ENCODE assay signal across 11 mouse cellular contexts in the genomic region with DNA sequence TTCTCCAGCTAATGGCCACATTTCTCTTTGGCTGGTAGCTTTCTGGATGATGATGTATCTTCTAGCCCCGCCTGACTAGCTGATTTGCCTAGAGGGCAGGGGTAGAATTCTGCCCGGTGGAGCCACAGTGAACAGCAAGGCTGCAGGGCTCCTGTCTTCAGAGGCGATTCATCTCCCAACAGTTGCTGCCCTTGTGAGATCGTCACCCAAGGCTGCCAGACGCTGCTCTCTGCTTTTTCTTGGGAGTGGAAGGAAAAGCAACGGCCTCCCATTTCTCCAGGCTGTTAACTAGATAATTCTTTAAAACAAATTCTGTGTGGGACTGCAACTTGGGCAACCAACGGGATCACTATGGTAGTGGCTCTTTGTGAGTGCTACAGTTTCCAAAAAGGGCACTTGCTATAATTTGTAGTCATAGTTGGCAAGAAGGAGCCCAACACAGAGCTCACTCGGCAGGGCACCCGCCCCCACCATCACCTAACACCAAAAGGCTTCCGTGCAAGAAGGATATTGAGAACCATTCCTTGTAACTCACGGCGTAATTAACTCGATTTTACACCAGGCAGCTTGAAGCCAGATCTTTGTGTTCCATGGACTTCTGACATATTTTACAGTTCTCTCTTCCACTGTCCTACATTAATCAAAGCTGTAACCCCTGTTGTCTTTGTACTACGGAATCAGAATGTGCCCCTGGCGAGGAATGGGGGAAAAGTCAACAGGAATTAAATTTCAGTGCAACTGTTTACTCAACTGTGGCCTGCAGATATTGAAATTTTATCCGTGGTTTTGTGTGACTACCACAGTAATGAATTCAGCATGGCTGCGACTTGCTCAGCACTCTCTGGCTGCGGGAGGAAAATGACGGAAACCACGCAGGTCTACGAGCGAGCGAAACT.
DNase-seq lines count a peak whose midpoint lies in the region; ATAC-seq and TF ChIP-seq lines count a peak whose summit lies in the region.
"Had no signal": no experiment of that assay in that cellular context is flagged by ENCODE, and none has a peak within 500 bp of the region (broad histone marks: within the 10 kb centered on the region; RNA-seq: fewer than 3 reads in every experiment).

No protein-coding gene starts in this region.

- peak overlapping the region; percentile 57 for H3K4me2 ChIP-seq in limb, embryonic 13.5 days (replicated peaks)

- ATAC-seq in limb, embryonic 13.5 days (ENCODE audit: low FRiP score, low read depth), result peak; percentile 83
- no peak for ATAC-seq in monocyte, adult 5-6 weeks (replicated peaks; ENCODE audit: insufficient number of reproducible peaks, low FRiP score, low TSS enrichment, poor library complexity, severe bottlenecking)
- ATAC-seq: forebrain, embryonic 16.5 days; liver, postnatal 0 days had no signal

- no peaks in the 10 kb centered on the region for H3K9me3 ChIP-seq in limb, embryonic 13.5 days

- WGBS in limb, embryonic 13.5 days, result 14% methylated on average over 23 of the region's 23 CpGs
- 61% methylated on average over 23 of the region's 23 CpGs for WGBS in cerebellum, adult 2 months

- H3K4me3 ChIP-seq in gastrocnemius, adult 2 months, result peak overlapping the region; percentile 61
- peak overlapping the region; percentile 22 for H3K4me3 ChIP-seq in limb, embryonic 13.5 days
- H3K4me3 ChIP-seq in cerebellum, adult 2 months (replicated peaks; ENCODE audit: insufficient read depth, low read depth, low read length), result no peak overlapping the region

- DNase-seq in gastrocnemius, adult 2 months, result peak; percentile 26
- no peak for DNase-seq in gastrocnemius, postnatal 36 days
- DNase-seq in 3T3-L1 (ENCODE audit: low read depth, low spot score), result peak; percentile 62
- DNase-seq in embryo, embryonic 9.5 days (ENCODE audit: extremely low spot score), result peak; percentile 32
- no peak for DNase-seq in cerebellum, adult 2 months
- DNase-seq in cerebellum, adult 9-11 months, result no peak
- DNase-seq: kidney, postnatal 10 days; liver, postnatal 0 days had no signal

- TF ChIP-seq CTCF in gastrocnemius, adult 2 months (IDR thresholded peaks at IDR 0.05), result no peak
- no peak for TF ChIP-seq CTCF in cerebellum, adult 2 months (IDR thresholded peaks at IDR 0.05; ENCODE audit: borderline replicate concordance, insufficient read depth, low read depth, low read length)

- TF ChIP-seq POLR2A in cerebellum, adult 2 months (IDR thresholded peaks at IDR 0.05; ENCODE audit: borderline replicate concordance, insufficient read depth, low read length), result no peak

- no peaks in the 10 kb centered on the region for H3K36me3 ChIP-seq in limb, embryonic 13.5 days

- no peaks in the 10 kb centered on the region for H3K27me3 ChIP-seq in limb, embryonic 13.5 days
- H3K27me3 ChIP-seq in cerebellum, adult 2 months (ENCODE audit: control insufficient read depth, insufficient read depth, low read length), result no peaks in the 10 kb centered on the region

- peaks cover 26% of the 10 kb centered on the region for H3K4me1 ChIP-seq in limb, embryonic 13.5 days
- H3K4me1 ChIP-seq in cerebellum, adult 2 months (ENCODE audit: control insufficient read depth, insufficient read depth, low read length), result peaks cover 3% of the 10 kb centered on the region; the same call in 1 of the 2 replicates

- intact Hi-C loops in gastrocnemius, adult 2 months (cut with DNase I), result loop anchor here (5.0 kb wide), 1 partner anchor 317 kb away; no protein-coding TSS in a partner anchor
- intact Hi-C loops in gastrocnemius, postnatal 36 days (cut with DNase I), result no loop called here

- H3K27ac ChIP-seq in gastrocnemius, adult 2 months, result peak overlapping the region; percentile 79
- peak overlapping the region; percentile 83 for H3K27ac ChIP-seq in limb, embryonic 13.5 days
- no peak overlapping the region for H3K27ac ChIP-seq in cerebellum, adult 2 months (ENCODE audit: insufficient read depth, low read length)

- no peak overlapping the region for H3K9ac ChIP-seq in limb, embryonic 13.5 days
- H3K9ac ChIP-seq: liver, postnatal 0 days had no signal

Comparison
In these comparisons a context has a peak if more than half of its experiments do, and no peak if none do; other contexts are left out.
1. DNase-seq: peak in gastrocnemius, adult 2 months (single experiment), 3T3-L1 (single experiment) and embryo, embryonic 9.5 days (single experiment); none in gastrocnemius, postnatal 36 days (0 of 2), cerebellum, adult 2 months (0 of 2) and cerebellum, adult 9-11 months (single experiment).